Comparison of ENCODE assay signal across 10 mouse cellular contexts in the genomic region with DNA sequence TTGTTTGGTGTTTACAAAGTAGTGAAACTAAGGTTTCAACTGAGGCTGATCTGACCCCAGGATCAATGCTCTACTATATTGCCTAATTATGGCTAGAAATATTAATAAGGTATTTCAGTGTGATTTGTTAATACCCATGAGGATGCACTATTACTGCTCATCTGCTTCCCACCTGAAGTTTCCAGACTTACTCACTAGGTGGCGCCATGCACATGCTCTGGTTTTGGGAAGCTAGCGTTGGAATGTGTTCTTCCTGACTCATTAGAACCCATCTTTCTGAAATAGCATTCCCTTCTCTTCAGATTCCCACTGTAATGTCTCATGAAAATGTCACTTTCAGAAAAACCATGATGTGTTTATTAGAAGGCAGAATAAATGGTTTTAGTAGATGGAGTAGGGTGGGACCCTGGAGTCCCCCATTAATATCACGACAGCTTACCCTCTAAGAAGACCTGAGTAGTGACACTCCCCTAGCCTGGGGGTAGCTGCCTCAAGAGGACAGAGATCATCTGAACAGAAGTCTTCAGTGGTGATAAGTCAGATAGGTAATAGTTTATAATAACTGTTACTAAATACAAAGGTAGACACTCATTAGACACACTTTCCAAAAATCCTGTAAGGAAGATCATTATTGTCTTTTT. TPM values are rescaled to one million over a fixed set of nuclear protein-coding genes. Genes with fewer than 3 reads are reported as not detected.
DNase-seq lines count a peak whose midpoint lies in the region; ATAC-seq and TF ChIP-seq lines count a peak whose summit lies in the region.
"Had no signal": no experiment of that assay in that cellular context is flagged by ENCODE, and none has a peak within 500 bp of the region (broad histone marks: within the 10 kb centered on the region; RNA-seq: fewer than 3 reads in every experiment).

No protein-coding gene starts in this region.

- H3K36me3 ChIP-seq in forebrain, postnatal 0 days (ENCODE audit: insufficient read depth) = peaks cover 28% of the 10 kb centered on the region
- 0 out of 2 replicates have a peak, but pooled peaks cover 6% of the 10 kb centered on the region for H3K36me3 ChIP-seq in intestine, embryonic 15.5 days
- H3K36me3 ChIP-seq in midbrain, embryonic 11.5 days (ENCODE audit: control insufficient read depth, insufficient read depth, low read length) = no peaks in the 10 kb centered on the region

- WGBS in cerebellum, adult 2 months = 32% methylated on average over 3 of the region's 3 CpGs
- 31% methylated on average over 3 of the region's 3 CpGs for WGBS in forebrain, postnatal 0 days
- WGBS in intestine, embryonic 15.5 days = 33% methylated on average over 3 of the region's 3 CpGs
- 31% methylated on average over 3 of the region's 3 CpGs for WGBS in midbrain, embryonic 11.5 days

- TF ChIP-seq POLR2A in cerebellum, adult 2 months (IDR thresholded peaks at IDR 0.05; ENCODE audit: borderline replicate concordance, insufficient read depth, low read length) = no peak

- peak; percentile 78 for ATAC-seq in forebrain, postnatal 0 days
- peak; percentile 36; the same call in 1 of the 2 replicates for ATAC-seq in intestine, embryonic 15.5 days
- no peak for ATAC-seq in midbrain, embryonic 11.5 days (ENCODE audit: low FRiP score)

- peak; percentile 86 for TF ChIP-seq CTCF in cerebellum, adult 2 months (IDR thresholded peaks at IDR 0.05; ENCODE audit: borderline replicate concordance, insufficient read depth, low read depth, low read length)
- TF ChIP-seq CTCF in forebrain, postnatal 0 days (IDR thresholded peaks at IDR 0.05; ENCODE audit: low read depth) = peak; percentile 94

- H3K4me1 ChIP-seq in cerebellum, adult 2 months (ENCODE audit: control insufficient read depth, insufficient read depth, low read length) = peaks cover 2% of the 10 kb centered on the region; the same call in 1 of the 2 replicates
- H3K4me1 ChIP-seq in forebrain, postnatal 0 days (ENCODE audit: insufficient read depth) = no peaks in the 10 kb centered on the region
- no peaks in the 10 kb centered on the region for H3K4me1 ChIP-seq in intestine, embryonic 15.5 days (replicated peaks)
- H3K4me1 ChIP-seq in midbrain, embryonic 11.5 days (ENCODE audit: control insufficient read depth, insufficient read depth, low read length) = no peaks in the 10 kb centered on the region

- H3K27me3 ChIP-seq in cerebellum, adult 2 months (ENCODE audit: control insufficient read depth, insufficient read depth, low read length) = no peaks in the 10 kb centered on the region
- H3K27me3 ChIP-seq in forebrain, postnatal 0 days (ENCODE audit: insufficient read depth, low read length) = no peaks in the 10 kb centered on the region
- no peaks in the 10 kb centered on the region for H3K27me3 ChIP-seq in intestine, embryonic 15.5 days (replicated peaks)
- no peaks in the 10 kb centered on the region for H3K27me3 ChIP-seq in midbrain, embryonic 11.5 days (ENCODE audit: control insufficient read depth, insufficient read depth, low read length)
- H3K27me3 ChIP-seq: embryonic facial prominence, embryonic 12.5 days had no signal

- H3K9ac ChIP-seq in forebrain, postnatal 0 days = no peak overlapping the region
- no peak overlapping the region for H3K9ac ChIP-seq in intestine, embryonic 15.5 days
- no peak overlapping the region for H3K9ac ChIP-seq in midbrain, embryonic 11.5 days (ENCODE audit: low read length)
- H3K9ac ChIP-seq: embryonic facial prominence, embryonic 12.5 days had no signal

- H3K27ac ChIP-seq in cerebellum, adult 2 months (ENCODE audit: insufficient read depth, low read length) = no peak overlapping the region
- H3K27ac ChIP-seq in forebrain, postnatal 0 days (ENCODE audit: low read depth, low read length) = no peak overlapping the region
- H3K27ac ChIP-seq in intestine, embryonic 15.5 days = no peak overlapping the region
- H3K27ac ChIP-seq in midbrain, embryonic 11.5 days (ENCODE audit: low read depth, low read length) = no peak overlapping the region
- H3K27ac ChIP-seq: embryonic facial prominence, embryonic 12.5 days had no signal

- H3K4me3 ChIP-seq in cerebellum, adult 2 months (replicated peaks; ENCODE audit: insufficient read depth, low read depth, low read length) = no peak overlapping the region
- H3K4me3 ChIP-seq in forebrain, postnatal 0 days (ENCODE audit: low read depth, low read length) = no peak overlapping the region
- no peak overlapping the region for H3K4me3 ChIP-seq in intestine, embryonic 15.5 days (replicated peaks)
- H3K4me3 ChIP-seq in midbrain, embryonic 11.5 days (ENCODE audit: low read depth, low read length) = no peak overlapping the region
- H3K4me3 ChIP-seq: embryonic facial prominence, embryonic 12.5 days; myocyte had no signal

- intact Hi-C loops in left cerebral cortex, postnatal 14 days (cut with DNase I) = loop anchor here (10.0 kb wide), 2 partner anchors 90 to 390 kb away; a partner anchor contains a TSS

- H3K9me3 ChIP-seq in forebrain, postnatal 0 days (ENCODE audit: low read length) = no peaks in the 10 kb centered on the region
- no peaks in the 10 kb centered on the region for H3K9me3 ChIP-seq in intestine, embryonic 15.5 days
- H3K9me3 ChIP-seq in midbrain, embryonic 11.5 days (ENCODE audit: control insufficient read depth, low read length) = no peaks in the 10 kb centered on the region
- H3K9me3 ChIP-seq: embryonic facial prominence, embryonic 12.5 days had no signal

- H3K4me2 ChIP-seq in forebrain, postnatal 0 days (ENCODE audit: low read depth) = no peak overlapping the region
- no peak overlapping the region for H3K4me2 ChIP-seq in intestine, embryonic 15.5 days (replicated peaks)
- no peak overlapping the region for H3K4me2 ChIP-seq in midbrain, embryonic 11.5 days
- H3K4me2 ChIP-seq: embryonic facial prominence, embryonic 12.5 days had no signal

- DNase-seq in urinary bladder, postnatal 25 days (ENCODE audit: low spot score) = peak; percentile 49
- DNase-seq in urinary bladder, postnatal 10 days (ENCODE audit: low spot score) = no peak
- DNase-seq in cerebellum, adult 2 months = peak; percentile 65 to 67
- DNase-seq in forebrain, postnatal 0 days = peak; percentile 85
- DNase-seq in left cerebral cortex, postnatal 14 days (ENCODE audit: low spot score in 2 of 2) = peak; percentile 74 to 79
- peak; percentile 98 for DNase-seq in midbrain, embryonic 11.5 days (ENCODE audit: low spot score, missing footprints)
- peak; percentile 63 to 73 for DNase-seq in spleen, postnatal 10 days (ENCODE audit: low spot score in 2 of 2)

RNA-seq across cellular contexts. Expression of a gene that starts 6.8 kb away (rescaled TPM):
- not detected in 2 replicates for polyA plus RNA-seq in cerebellum, adult 2 months (2012; rRNA removed)
- total RNA-seq in forebrain, postnatal 0 days (2014; rRNA removed) = not detected in 2 replicates
- polyA plus RNA-seq in forebrain, postnatal 0 days (2015; fragmentation: Nextera tagmentation; extraction: Ambion mirVana) = 0.84 and 0.94 TPM in 2 replicates
- 1.4 and 1.9 TPM in 2 replicates for polyA plus RNA-seq in intestine, embryonic 15.5 days (2015; fragmentation: Nextera tagmentation; extraction: Ambion mirVana)
- not detected for total RNA-seq in left cerebral cortex, postnatal 14 days (2021)
- polyA plus RNA-seq in midbrain, embryonic 11.5 days (2014; fragmentation: Nextera tagmentation; extraction: Ambion mirVana) = 1.1 and 1.5 TPM in 2 replicates

RNA-seq across cellular contexts. Expression of a gene that starts 7.4 kb away (rescaled TPM):
- polyA plus RNA-seq in cerebellum, adult 2 months (2012; rRNA removed) = 65.7 and 70.8 TPM in 2 replicates
- total RNA-seq in forebrain, postnatal 0 days (2014; rRNA removed) = 65.2 and 78.2 TPM in 2 replicates
- 41.6 and 54.9 TPM in 2 replicates for polyA plus RNA-seq in forebrain, postnatal 0 days (2015; fragmentation: Nextera tagmentation; extraction: Ambion mirVana)
- polyA plus RNA-seq in intestine, embryonic 15.5 days (2015; fragmentation: Nextera tagmentation; extraction: Ambion mirVana) = 50.9 and 51.6 TPM in 2 replicates
- 10 to 100 TPM; 52.2 to 53.6 TPM for total RNA-seq in left cerebral cortex, postnatal 14 days (2021)
- polyA plus RNA-seq in midbrain, embryonic 11.5 days (2014; fragmentation: Nextera tagmentation; extraction: Ambion mirVana) = 60.1 and 72.8 TPM in 2 replicates

RNA-seq across cellular contexts. Expression of a gene that starts 30.7 kb away (rescaled TPM):
- 0.22 and 0.33 TPM in 2 replicates for polyA plus RNA-seq in cerebellum, adult 2 months (2012; rRNA removed)
- total RNA-seq in forebrain, postnatal 0 days (2014; rRNA removed) = 0.15 TPM in 1 of 2 replicates, not detected in the other
- not detected in 2 replicates for polyA plus RNA-seq in forebrain, postnatal 0 days (2015; fragmentation: Nextera tagmentation; extraction: Ambion mirVana)
- polyA plus RNA-seq in intestine, embryonic 15.5 days (2015; fragmentation: Nextera tagmentation; extraction: Ambion mirVana) = 0.09 TPM in 1 of 2 replicates, not detected in the other
- under 1 TPM; 0.19 to 0.35 TPM for total RNA-seq in left cerebral cortex, postnatal 14 days (2021)
- polyA plus RNA-seq in midbrain, embryonic 11.5 days (2014; fragmentation: Nextera tagmentation; extraction: Ambion mirVana) = not detected in 2 replicates
- polyA plus RNA-seq: embryonic facial prominence, embryonic 12.5 days; myocyte had no signal

RNA-seq across cellular contexts. Expression of a gene that starts 33.4 kb away (rescaled TPM):
- not detected in 2 replicates for polyA plus RNA-seq in cerebellum, adult 2 months (2012; rRNA removed)
- not detected in 2 replicates for total RNA-seq in forebrain, postnatal 0 days (2014; rRNA removed)
- not detected in 2 replicates for polyA plus RNA-seq in forebrain, postnatal 0 days (2015; fragmentation: Nextera tagmentation; extraction: Ambion mirVana)
- polyA plus RNA-seq in intestine, embryonic 15.5 days (2015; fragmentation: Nextera tagmentation; extraction: Ambion mirVana) = not detected in 2 replicates
- total RNA-seq in left cerebral cortex, postnatal 14 days (2021) = not detected
- polyA plus RNA-seq in midbrain, embryonic 11.5 days (2014; fragmentation: Nextera tagmentation; extraction: Ambion mirVana) = not detected in 2 replicates
- polyA plus RNA-seq: embryonic facial prominence, embryonic 12.5 days; myocyte had no signal

RNA-seq across cellular contexts. Expression of a gene that starts 34.7 kb away (rescaled TPM):
- 10.6 and 11.4 TPM in 2 replicates for polyA plus RNA-seq in cerebellum, adult 2 months (2012; rRNA removed)
- 1.5 TPM in 1 of 2 replicates, not detected in the other for total RNA-seq in forebrain, postnatal 0 days (2014; rRNA removed)
- polyA plus RNA-seq in forebrain, postnatal 0 days (2015; fragmentation: Nextera tagmentation; extraction: Ambion mirVana) = 1.5 and 1.6 TPM in 2 replicates
- 5.9 and 6.7 TPM in 2 replicates for polyA plus RNA-seq in intestine, embryonic 15.5 days (2015; fragmentation: Nextera tagmentation; extraction: Ambion mirVana)
- under 1 TPM; 0.59 to 0.88 TPM for total RNA-seq in left cerebral cortex, postnatal 14 days (2021)
- polyA plus RNA-seq in midbrain, embryonic 11.5 days (2014; fragmentation: Nextera tagmentation; extraction: Ambion mirVana) = 1.9 and 5.6 TPM in 2 replicates
- polyA plus RNA-seq: myocyte had no signal
